9 mouse cellular contexts compared by ENCODE assay signal in genomic region chr4:107823511-107823910, GRCm38 (mm10). TPM values are rescaled to one million over a fixed set of nuclear protein-coding genes. Genes with fewer than 3 reads are reported as not detected.
DNase-seq lines count a peak whose midpoint lies in the region; ATAC-seq lines count a peak whose summit lies in the region.
"Had no signal": no experiment of that assay in that cellular context is flagged by ENCODE, and none has a peak within 500 bp of the region (broad histone marks: within the 10 kb centered on the region; RNA-seq: fewer than 3 reads in every experiment).

No protein-coding gene starts in this region.

- no peaks in the 10 kb centered on the region for H3K9me3 ChIP-seq in embryonic facial prominence, embryonic 12.5 days
- no peaks in the 10 kb centered on the region for H3K9me3 ChIP-seq in limb, embryonic 10.5 days (replicated peaks)

- peaks cover 27% of the 10 kb centered on the region for H3K4me1 ChIP-seq in embryonic facial prominence, embryonic 12.5 days
- peaks cover 36% of the 10 kb centered on the region for H3K4me1 ChIP-seq in limb, embryonic 10.5 days

- no peaks in the 10 kb centered on the region for H3K27me3 ChIP-seq in embryonic facial prominence, embryonic 12.5 days
- H3K27me3 ChIP-seq in limb, embryonic 10.5 days (ENCODE audit: low read depth, poor library complexity, severe bottlenecking): no peaks in the 10 kb centered on the region

- peak; percentile 51 for DNase-seq in right cerebral cortex, postnatal 4 days
- DNase-seq in right cerebral cortex, adult 18-20 months: no peak
- DNase-seq in limb, embryonic 10.5 days (ENCODE audit: low spot score): peak; percentile 51
- peak; percentile 57 for DNase-seq in retina, embryonic 14.5 days (ENCODE audit: low spot score)
- no peak for DNase-seq in urinary bladder, postnatal 14 days (ENCODE audit: low spot score)
- no peak for DNase-seq in thymus, postnatal 0 days (ENCODE audit: low spot score)
- no peak for DNase-seq in spleen, adult 18-20 months
- DNase-seq: lung, postnatal 36 days had no signal

- no peaks in the 10 kb centered on the region for H3K36me3 ChIP-seq in embryonic facial prominence, embryonic 12.5 days
- peaks cover 2% of the 10 kb centered on the region; the same call in 1 of the 2 replicates for H3K36me3 ChIP-seq in limb, embryonic 10.5 days

- H3K4me3 ChIP-seq in embryonic facial prominence, embryonic 12.5 days: no peak overlapping the region
- no peak overlapping the region for H3K4me3 ChIP-seq in limb, embryonic 10.5 days

- ATAC-seq in embryonic facial prominence, embryonic 12.5 days (ENCODE audit: insufficient number of reproducible peaks, insufficient read depth, low FRiP score, low TSS enrichment): no peak

- H3K4me2 ChIP-seq in embryonic facial prominence, embryonic 12.5 days (replicated peaks): peak overlapping the region; percentile 36; the same call in 1 of the 2 replicates

- H3K9ac ChIP-seq in embryonic facial prominence, embryonic 12.5 days: no peak overlapping the region

- no peak overlapping the region for H3K27ac ChIP-seq in embryonic facial prominence, embryonic 12.5 days
- 0 out of 2 replicates have a peak overlapping the region, but pooled peaks have one; percentile 39 for H3K27ac ChIP-seq in limb, embryonic 10.5 days

- 42% methylated on average over 11 of the region's 11 CpGs for WGBS in embryonic facial prominence, embryonic 12.5 days
- WGBS in limb, embryonic 10.5 days: 46% methylated on average over 11 of the region's 11 CpGs

RNA-seq across cellular contexts. Expression of gene Lrp8, which starts 21.4 kb away (rescaled TPM):
- 6.2 and 7.2 TPM in 2 replicates for polyA plus RNA-seq in embryonic facial prominence, embryonic 12.5 days (2016; fragmentation: Nextera tagmentation; extraction: Ambion mirVana)
- 7.3 and 7.9 TPM in 2 replicates for polyA plus RNA-seq in limb, embryonic 10.5 days (2016; fragmentation: Nextera tagmentation; extraction: Ambion mirVana)
- 5.0 and 5.2 TPM in 2 replicates for polyA plus RNA-seq in thymus, postnatal 0 days (2015; fragmentation: Nextera tagmentation; extraction: Ambion mirVana)

RNA-seq across cellular contexts. Expression of gene Magoh, which starts 56.0 kb away (rescaled TPM):
- 217 and 223 TPM in 2 replicates for polyA plus RNA-seq in embryonic facial prominence, embryonic 12.5 days (2016; fragmentation: Nextera tagmentation; extraction: Ambion mirVana)
- 242 and 271 TPM in 2 replicates for polyA plus RNA-seq in limb, embryonic 10.5 days (2016; fragmentation: Nextera tagmentation; extraction: Ambion mirVana)
- 293 and 314 TPM in 2 replicates for polyA plus RNA-seq in thymus, postnatal 0 days (2015; fragmentation: Nextera tagmentation; extraction: Ambion mirVana)

Comparison
In these comparisons a context has a peak if more than half of its experiments do, and no peak if none do; other contexts are left out.
1. DNase-seq: peak in right cerebral cortex, postnatal 4 days (single experiment), limb, embryonic 10.5 days (single experiment) and retina, embryonic 14.5 days (single experiment); none in right cerebral cortex, adult 18-20 months (single experiment), urinary bladder, postnatal 14 days (single experiment), thymus, postnatal 0 days (single experiment) and spleen, adult 18-20 months (0 of 2).